Mouse (Mus musculus) heart, postnatal 4 days (tissue): Measurements from ENCODE around the gene Zfp750. TPM values are rescaled to one million over a fixed set of nuclear protein-coding genes. Genes with fewer than 3 reads are reported as not detected.

Experiments used
- DNase-seq: peaks from one replicate; pipeline ENCODE4 v3.0.0; 2021
- total RNA-seq, 2 experiments: library from RNA; stranded (reverse); gene quantifications; 2 replicates each; pipeline ENCODE4 v1.2.3; 2021

Gene Zfp750
- total RNA-seq, 2 experiments from 2014 or later, result 0.07 TPM; not detected in 1

- DNase-seq, result no peak
These were observed 17.4 kb upstream of the Zfp750 start for GRCm38 (mm10) chr11:121536528-121536927.

GRCm38 (mm10) chr11:121529747-121530146 is 10.6 kb upstream of the Zfp750 start:
- DNase-seq, result no peak

GRCm38 (mm10) chr11:121524191-121524590 is 5.1 kb upstream of the Zfp750 start:
- no peak for DNase-seq

GRCm38 (mm10) chr11:121522156-121522762 is 3.1 kb upstream of the Zfp750 start:
- DNase-seq, result no peak

- no peak for DNase-seq
These were observed 1.6 kb upstream of the Zfp750 start for GRCm38 (mm10) chr11:121520761-121521160.

GRCm38 (mm10) chr11:121519703-121520102 is 570 bp upstream of the Zfp750 start:
- no peak for DNase-seq

GRCm38 (mm10) chr11:121517687-121518465 is 1.3 kb downstream of the Zfp750 start:
- peak; percentile 17 for DNase-seq

- DNase-seq, result no peak
These were observed 2.2 kb downstream of the Zfp750 start for GRCm38 (mm10) chr11:121516906-121517305.

- no peak for DNase-seq
These were observed 3.1 kb downstream of the Zfp750 start for GRCm38 (mm10) chr11:121515996-121516395.

- DNase-seq, result no peak
These were observed 6.1 kb downstream of the Zfp750 start for GRCm38 (mm10) chr11:121512896-121513572.

GRCm38 (mm10) chr11:121510512-121511246 is 8.5 kb downstream of the Zfp750 start:
- no peak for DNase-seq

- no peak for DNase-seq
These were observed 10.7 kb downstream of the Zfp750 start for GRCm38 (mm10) chr11:121508478-121508877.

GRCm38 (mm10) chr11:121502000-121502860 is 16.9 kb downstream of the Zfp750 start:
- no peak for DNase-seq

GRCm38 (mm10) chr11:121501525-121501924 is 17.6 kb downstream of the Zfp750 start:
- no peak for DNase-seq

- DNase-seq, result no peak
These were observed 18.5 kb downstream of the Zfp750 start for GRCm38 (mm10) chr11:121500595-121500994.

GRCm38 (mm10) chr11:121490651-121491050 is 28.5 kb downstream of the Zfp750 start:
- DNase-seq, result no peak

- no peak for DNase-seq
These were observed 33.3 kb downstream of the Zfp750 start for GRCm38 (mm10) chr11:121485882-121486281.

GRCm38 (mm10) chr11:121481129-121481528 is 38.0 kb downstream of the Zfp750 start:
- no peak for DNase-seq

- DNase-seq, result no peak
These were observed 39.5 kb downstream of the Zfp750 start for GRCm38 (mm10) chr11:121479476-121480203.

- peak; percentile 84 for DNase-seq
These were observed 43.3 kb downstream of the Zfp750 start for GRCm38 (mm10) chr11:121475699-121476415.
